Mouse (Mus musculus): ENCODE measurements around the gene Fcnb.

Fcnb gene

DNA sequence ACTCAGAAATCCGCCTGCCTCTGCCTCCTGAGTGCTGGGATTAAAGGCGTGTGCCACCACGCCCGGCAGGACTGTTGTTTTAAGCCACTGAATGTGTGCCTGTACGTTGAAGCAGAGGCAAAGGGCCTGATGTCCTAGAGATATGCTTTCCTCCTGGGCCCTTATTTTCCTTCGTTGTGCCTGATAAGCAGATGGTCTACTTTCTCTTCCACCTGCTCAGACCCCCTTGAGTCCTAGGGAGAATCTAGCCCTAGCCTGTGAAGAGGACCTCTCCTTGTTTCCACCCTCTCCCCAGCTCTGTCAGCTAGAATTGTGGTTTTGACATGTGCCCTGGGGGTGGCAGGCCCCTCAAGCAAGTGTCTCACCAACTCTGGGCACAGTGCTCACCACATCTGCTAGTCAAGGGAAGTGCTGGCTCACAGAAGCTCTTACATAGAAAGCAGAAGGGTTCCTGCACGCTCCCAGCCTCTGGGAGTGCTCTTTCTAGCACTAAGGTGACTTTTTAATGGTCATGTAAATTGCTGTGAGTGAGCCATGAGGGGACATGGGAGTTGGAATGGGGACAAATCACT is 9.0 kb downstream of the Fcnb start:
- DNase-seq, result no peak

DNA sequence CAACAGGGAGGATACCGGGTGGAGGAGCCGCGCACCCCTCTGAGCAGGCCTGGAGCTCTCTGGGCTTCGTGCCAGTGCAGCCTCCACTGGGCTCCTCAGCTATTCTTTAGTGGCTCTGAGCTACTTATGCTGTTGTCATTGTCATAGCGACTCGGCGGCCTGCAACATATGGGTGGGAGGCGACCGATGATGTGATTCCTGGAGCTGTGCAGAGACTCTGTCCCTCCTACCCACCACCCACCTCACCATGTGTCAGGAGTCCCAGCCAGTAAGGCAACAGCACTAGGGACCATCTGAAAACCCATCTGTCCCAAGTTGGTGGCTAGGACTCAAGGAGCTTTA is 16.2 kb downstream of the Fcnb start:
- DNase-seq, result peak; percentile 16

DNA sequence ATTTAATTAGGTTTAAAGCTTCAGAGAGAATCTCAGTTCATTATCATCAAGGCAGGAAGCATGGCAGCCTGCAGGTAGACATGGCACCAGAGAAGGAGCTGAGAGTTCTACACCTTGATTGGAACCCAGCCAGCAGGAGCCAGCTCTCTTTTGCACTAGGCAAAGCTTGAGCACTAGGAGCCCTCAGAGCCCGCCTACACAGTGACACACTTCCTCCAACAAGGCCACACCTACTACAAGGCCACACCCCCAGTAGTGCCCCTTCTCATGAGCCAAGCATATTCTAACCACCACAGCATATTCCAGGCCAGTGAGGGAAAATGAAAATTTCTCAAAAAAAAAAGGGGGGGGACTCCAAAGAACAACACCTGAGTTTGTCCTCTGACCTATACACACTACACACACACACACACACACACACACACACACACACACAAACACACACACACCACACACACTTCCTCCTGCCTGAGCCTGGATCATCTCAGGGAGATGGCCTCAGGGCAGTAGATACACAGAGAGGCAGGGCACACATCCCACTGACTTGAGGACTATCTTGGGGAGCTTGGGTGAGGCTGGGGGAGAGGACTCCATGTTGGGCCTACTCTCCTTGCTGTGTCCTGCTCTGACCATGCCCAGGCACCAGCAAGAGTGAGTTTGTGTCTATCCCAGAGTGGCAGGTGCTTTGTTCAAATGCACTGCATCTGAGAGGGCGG is 16.7 kb downstream of the Fcnb start:
- peak; percentile 21 for DNase-seq

DNA sequence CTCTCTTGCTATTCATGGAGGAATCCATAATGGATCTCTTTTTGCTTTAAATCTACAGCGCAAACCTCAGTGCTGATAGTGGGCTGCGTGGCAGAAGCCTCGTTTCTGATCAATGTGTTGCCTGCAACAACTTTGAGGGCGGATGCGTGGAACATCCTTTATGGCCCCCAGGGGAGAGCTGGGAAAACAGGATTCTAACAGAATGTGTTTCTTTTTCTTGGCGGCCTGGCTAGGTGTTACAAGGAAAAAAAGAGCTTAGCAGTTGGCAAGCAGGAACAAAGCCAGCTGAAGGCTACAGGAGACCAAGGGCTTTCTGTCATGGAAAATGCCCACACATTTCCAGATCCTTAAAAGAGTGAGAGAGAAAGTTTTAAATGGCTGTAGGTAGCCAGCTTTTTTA is 17.5 kb downstream of the Fcnb start:
- peak; percentile 28 for DNase-seq

DNA sequence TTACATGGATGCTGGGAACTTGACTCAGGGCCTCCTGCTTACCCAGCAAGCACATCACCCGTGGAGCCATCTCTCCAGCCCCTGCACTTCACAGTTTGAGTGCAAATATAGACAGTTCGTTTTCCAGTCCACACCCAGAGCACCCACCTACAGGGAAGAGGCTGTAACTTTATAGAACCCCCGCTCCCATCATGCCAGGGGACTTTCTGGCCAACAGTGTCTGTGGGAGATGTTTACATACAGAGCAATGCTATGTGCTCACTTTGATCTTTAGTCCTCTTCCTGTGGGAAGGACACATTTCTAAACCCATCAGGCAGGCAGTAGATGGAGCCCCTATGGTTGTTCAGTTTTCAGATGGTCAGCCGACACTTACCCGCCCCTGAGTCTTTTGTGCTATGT is 18.0 kb downstream of the Fcnb start:
- DNase-seq, result no peak

DNA sequence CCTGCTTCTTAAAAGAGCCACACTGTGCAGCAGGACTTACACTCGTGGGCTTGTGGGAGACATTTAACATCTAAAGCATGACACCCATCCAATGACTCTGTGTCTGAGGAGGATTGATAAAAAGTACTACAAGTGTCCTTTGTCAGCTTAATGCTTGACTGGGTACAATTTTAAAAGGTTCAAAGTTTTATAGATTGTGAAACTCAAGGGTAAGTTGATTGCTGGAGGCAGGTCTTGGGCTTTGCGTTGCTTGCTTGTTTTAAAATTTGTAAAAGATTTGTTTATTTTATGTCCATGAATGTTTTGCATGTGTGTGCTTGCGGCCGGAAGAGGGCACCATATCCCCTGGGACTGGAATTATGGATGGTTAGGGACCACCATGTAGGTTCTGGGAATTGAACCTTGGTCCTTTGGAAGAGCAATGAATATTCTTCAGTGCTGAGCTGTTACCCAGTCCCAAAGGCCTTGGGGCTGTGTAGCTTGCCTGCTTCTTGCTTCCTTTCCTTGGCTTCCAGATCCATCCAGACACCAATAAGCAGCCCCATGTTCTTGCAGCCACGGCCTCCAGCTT is 19.5 kb downstream of the Fcnb start:
- DNase-seq, result no peak

DNA sequence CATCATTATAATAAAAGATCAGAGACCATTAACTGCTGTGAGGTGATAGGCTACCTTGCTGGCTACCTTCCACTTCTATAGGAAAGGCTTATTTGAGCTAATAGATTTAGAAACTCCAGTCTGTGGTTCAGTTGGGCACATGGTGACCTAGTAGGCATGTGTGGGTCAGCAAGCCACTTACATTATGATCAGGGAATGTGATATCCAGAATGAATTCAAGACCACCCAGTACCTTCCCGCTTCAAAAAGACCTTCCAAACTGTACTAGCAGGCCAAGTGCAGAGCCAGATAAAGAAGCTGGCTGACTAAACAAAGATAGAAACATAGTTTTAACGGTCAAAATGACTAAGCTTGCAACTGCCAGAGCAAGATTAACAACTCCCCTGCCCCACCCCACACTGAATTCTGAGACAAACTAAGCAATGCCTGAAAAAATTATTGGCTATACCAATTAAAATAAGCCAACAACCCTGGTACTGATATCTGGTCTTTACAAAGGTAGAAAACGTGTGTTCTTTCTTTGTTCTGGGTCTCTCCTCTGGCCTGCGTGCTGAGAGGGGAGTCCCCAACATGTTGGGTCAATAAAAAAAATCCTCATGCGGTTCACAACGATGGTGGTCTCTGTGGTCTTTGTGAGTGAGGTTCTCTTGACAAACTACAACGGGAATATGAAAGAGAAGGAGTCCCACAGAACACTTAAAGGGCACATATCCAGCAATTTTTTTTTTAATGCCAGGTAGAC is 20.2 kb downstream of the Fcnb start:
- DNase-seq, result no peak

DNA sequence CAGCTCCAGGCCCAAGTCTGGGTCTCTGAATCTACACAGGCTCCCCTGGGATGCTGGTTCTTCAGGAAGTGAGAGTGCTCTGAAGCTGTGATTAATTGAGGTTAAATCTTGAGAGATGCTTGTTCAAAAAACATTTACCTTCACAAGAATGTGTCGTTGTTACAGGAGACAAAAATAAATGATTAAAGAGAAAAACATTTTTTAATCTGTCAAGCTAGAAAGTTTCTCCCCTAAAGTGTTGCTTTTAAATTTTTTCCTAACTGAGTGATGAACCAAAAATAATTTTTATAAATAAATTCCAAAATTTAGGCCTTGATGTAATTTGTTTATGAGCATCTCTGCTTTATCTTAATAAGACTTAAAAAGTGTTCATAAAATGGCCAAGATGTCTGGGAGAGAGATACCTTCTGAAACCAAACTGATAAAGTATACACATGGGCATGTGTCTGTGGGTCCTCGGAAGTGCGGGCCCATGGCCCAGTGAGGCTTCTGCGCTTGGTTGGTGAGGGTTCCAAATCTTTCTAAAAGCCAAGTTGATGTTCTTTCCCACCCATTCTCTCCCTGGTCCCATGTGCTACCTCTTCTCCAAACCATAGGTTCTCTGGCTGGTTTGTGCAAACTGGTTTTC is 20.9 kb downstream of the Fcnb start:
- no peak for DNase-seq

DNA sequence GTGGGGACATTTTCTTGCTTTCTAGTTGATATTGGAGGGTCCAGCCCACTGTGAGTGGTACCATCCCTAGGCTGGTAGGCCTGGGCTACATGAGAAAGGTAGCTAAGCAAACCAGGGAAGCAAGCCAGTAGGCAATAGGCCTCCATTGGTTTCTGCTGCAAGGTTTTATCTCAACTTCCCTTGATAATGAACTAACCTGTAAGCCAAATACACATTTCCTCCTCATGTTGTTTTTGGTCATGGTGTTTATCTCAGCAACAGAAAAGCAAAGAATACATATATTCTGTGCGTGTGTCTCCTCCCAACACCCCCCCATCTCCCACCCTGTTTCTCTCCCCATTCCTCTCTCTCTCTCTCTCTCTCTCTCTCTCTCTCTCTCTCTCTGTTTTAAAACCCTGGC is 24.8 kb downstream of the Fcnb start:
- no peak for DNase-seq

DNA sequence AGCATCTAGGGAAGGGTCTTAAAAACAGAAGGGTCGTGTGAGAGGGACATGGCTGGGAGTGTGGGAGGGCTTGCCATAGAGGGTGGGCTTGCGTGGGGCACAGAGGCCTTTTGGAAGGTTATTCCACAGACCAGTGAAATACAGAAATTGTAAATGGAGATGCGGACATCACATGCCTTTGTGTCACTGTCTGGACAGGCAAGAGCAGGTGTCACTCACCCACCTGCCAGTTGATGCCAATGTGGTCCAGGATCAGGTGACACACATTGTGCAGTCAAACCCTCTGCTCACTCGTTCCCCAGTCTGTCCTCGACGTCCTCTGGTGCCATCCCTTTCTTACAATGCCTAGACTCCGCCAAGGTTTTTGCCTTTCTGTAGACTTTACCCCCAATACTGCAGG is 37.6 kb downstream of the Fcnb start:
- no peak for DNase-seq

DNA sequence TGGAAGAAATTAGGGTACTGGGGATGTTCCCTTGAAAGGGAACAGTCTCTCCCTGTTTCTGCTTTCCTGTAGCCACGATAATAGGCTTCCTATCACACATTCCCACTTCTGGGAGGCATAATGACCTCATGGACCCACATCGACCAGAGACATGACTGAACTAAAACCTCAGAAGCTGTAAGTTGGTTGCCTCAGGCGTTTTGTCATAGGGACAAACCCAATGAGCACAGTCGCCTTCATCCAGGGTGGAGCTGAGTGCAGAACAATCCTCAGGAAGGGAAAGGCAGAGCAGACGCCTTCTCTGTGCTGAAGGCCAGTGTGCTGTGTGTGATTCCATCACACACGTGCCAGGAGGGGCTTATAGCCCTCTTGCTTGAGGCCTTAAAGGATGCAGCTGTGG is 38.4 kb downstream of the Fcnb start:
- no peak for DNase-seq

DNA sequence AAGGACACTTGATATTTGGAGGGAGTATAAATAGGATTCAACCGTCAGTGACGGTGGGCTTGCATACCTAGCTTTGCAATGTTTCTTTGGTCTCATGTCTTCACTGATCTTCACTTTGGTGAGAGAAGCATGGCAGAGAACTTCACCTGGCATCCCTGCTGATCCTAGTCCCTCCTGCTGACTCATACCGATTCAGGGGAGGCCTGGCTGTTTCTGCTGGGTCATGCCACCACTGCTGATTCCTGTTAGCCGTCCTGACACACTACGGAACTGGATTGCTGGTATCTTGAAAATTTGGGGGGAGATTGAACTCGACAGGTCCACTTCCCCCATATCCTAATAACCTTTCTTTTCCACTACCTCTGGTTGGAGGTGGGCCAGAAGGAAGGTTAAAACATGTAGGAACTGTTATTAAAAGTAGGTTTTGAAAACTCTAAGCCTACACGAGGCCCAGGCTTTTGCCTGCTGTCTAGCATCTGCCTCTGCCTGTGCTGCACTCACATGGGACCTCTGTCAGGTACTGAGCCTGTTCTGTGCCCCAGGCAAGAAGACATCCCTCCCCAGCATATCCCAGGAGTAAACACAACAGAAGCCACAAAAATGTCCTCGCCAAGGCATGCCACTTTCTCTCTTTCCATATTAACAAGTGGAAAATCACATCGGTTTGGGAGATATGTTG is 39.6 kb downstream of the Fcnb start:
- no peak for DNase-seq

DNA sequence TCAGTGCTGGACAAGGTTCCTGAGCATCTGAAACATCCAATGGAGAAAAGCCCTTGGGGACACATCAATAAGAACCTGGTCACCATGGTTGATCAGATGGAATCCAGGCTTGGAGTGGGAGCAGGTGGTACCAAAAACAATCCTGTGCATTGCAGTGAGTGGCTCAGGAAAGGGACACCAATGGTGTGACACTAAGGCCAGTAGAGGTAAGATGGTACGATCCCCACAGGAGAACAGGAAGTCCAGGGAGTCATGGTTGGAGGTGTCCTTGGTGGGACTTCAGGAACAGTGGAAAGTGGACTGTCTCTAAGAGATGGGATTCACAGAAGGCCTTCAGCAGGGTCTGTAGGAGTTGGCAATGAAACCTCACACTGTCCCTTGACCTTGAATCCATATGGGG is 44.2 kb downstream of the Fcnb start:
- DNase-seq, result no peak

DNA sequence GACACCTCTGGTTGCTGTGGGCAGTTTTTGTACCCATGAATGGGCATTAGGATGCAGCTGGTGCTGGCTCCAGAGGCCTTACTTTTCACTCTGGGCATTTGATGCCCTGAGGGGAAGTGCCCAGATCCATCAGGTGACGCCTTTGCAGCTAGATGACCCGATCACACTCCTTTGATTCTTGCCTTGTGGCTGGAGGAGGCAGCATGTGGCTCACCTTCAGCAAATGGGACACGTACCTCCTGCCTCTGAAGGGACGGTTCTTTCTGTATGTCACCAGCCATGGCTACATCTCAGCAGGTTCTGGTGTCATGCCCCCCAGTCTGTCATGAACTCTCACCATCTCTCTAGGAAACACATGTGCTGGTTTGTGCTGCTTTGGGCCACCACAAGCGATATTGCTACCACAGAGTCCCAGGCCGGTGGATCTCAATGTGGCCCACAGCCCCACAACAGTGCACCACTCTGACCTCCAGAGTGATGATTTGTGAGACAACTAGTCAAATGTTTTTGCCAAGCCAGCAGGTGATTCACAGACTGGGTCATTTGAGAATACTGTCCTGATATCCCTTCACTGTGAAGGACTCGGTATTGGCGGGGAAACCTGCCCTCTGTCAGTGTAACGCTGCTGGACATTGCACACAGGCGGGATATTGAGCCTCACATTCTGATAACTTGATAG is 44.9 kb downstream of the Fcnb start:
- no peak for DNase-seq

DNA sequence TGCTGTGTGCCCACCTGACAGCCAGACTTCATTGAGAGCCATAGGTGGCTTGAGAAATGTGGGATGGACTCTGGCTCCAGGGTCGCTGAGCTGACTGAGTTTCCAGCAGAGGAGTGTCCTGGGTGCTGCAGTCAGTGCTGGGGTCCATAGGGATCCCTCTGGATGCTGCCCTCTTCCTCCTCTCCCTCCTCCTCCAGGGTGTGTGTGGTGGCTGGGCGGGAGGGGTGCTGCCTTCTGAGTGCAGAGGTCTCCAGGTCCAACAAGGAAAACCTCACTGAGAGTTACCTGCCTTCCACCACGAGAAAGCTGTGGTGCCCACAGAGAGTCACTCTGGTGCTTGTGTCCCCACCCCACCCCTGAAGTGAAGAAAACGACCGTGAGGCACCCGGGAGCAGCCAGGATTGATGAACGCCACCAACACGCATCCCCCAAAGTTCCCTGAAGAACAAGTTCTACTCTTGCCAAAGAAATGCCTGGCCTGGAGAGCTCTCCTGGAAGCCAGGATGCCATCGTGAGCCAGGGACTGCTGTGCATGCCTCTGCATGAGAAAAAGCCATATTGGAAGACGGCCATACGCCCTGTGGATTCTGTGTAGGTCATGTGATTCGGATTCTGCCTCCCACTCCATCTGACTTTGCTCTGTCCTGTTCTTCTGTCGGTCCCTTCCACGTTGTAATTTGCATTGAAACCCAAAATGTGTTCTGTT is 46.1 kb downstream of the Fcnb start:
- peak; percentile 48 for DNase-seq

DNA sequence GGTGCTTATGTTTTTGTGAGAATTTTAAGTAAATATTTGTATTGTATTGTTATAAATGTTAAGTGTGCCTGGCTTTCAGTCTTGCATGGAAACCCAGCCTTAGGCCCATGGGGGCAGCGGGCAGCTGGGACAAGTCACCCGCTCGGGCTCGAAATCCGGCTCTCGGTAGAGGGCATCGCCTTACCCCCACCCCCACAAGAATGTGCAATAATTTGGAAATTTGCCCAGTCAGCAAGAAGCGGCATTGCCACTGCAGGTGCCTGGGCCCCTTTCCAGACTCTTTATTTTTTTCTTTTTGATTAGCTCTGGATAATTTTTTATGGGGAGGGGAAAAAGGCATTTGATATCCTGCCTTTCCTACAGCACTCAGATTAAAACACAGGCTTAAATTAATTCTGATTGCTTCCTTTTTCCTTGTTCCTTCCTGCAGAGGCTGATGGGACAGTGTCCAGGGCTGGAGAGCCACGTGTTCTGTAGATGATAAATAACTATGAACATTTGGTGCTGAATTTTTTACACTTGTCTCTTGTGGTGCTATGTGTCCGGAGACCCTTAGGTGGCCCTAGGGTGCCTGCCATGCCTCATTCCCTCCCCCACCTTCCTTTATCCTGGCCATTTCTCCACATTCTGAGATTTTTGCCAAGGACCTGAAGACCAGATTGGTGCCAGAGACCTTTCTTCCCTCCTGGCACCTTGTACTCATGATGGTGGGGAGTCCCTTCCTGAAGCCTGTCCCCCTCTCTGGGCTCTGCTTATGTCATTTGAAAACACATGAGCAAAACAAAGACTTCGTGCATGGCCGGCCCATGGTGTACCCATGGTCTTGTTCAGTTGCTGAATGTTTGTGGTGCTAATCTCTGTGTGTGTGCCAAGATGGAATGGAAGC is 46.9 kb downstream of the Fcnb start:
- peak; percentile 23 for DNase-seq

DNA sequence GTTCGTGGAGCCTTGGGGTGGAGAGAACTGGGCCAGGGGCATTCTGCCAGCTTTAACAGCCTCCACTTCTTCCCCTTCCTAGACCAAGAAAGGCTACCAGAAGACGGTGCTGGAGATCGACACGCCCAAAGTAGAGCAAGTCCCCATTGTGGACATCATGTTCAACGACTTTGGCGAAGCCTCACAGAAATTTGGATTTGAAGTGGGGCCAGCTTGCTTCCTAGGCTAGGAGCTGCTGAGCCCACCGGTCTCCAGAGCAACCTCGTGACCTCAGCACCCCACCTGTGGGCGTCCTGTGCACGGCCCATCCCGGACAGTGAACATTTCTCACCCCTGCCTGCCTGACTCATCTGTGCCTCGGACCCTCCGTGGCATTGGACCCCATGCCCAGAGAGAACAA is 47.9 kb downstream of the Fcnb start:
- DNase-seq, result no peak

DNA sequence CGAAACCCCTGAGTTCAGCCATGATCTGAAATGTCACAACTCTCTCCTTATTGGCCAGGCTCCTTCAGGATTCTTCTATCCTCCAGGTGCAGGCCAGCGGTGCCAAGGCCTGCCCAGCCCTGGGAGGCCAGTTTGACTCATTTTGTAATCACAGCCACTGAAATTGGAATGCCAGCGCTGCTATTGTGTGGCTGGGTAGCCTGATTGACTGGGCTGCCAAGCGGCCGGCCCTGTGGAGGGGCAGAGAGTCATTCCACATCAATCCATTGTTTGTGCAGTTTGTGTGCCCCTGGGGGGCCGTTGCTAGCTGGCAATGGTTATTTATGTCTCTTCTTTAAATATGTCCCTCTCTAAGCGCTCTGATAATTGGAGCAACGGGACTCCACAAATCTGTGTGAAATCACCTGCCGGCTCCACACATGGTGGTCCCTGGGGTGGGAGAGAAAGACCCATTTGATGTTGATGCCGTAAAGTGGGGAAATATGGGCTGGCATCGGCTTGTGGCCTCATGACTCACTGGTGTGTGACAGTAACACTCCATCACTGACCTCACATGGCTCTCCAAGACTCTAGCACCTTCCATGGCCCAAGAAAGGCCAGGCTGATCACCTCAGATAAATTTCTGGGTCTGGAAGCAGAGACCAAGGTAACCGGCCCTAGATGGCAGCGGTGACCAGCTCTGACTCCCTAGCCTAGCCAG is 50.5 kb downstream of the Fcnb start:
- DNase-seq, result no peak

DNA sequence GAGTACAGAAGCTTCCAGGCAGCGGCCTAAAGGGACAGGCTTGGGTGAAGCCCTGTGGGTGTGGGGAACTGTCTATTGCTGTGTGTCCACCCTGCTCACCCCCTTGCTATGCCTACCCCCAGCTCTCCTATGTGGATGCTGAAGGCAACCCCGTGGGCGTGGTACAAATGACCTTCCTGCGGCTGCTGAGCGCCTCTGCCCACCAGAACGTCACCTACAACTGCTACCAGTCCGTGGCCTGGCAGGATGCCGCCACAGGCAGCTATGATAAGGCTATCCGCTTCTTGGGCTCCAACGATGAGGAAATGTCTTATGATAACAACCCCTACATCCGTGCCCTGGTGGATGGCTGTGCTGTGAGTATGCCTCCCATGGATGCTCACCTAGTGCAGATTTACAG is 52.2 kb downstream of the Fcnb start:
- no peak for DNase-seq

DNA sequence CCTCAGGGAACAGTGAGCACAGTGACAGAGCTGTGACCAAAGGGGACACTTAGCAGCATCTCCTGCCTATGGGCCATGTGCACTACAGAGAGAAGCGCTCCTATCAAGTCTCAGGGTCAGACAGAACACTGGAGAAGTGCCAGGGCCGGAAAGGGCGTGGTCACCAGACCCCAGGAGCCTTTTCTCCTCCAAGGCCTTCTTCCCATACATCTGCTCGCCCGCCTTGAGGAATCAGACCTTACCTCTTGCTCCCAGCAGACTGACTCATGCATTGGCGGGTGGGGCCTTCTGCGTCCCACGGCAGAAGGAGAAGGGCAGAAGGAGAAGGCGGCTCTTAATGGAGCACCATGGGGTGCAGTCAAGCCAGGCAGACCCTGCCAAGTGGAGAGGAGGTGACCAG is 52.8 kb downstream of the Fcnb start:
- no peak for DNase-seq
